Mouse (Mus musculus): ENCODE results near the gene Gusb. TPM values are rescaled to one million over a fixed set of nuclear protein-coding genes. Genes with fewer than 3 reads are reported as not detected.

Gene Gusb
- polyA plus RNA-seq, 1 experiment from 2014 or later: 67.4 TPM

DNA sequence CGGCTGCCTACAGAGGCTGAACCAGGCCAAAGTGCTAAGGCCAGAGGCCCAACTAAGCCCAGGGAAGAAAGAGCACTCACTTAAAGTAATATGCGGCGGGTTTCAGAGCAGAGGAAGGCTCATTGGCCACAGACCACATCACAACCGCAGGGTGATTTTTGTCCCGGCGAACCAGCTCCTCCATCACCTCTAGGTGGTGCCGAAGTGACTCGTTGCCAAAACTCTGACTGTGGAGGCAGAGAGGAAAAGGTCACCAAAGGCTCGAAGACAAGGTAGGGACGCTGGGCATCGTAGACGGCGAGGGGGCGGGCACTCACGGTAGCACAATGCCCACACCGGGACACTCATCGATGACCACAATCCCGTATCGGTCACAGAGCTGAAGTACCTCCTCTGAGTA is 5.1 kb downstream of the Gusb start:
- H3K4me1 ChIP-seq (replicated peaks; ENCODE audit: control insufficient read depth, insufficient read depth, low read length): peaks cover 7% of the 10 kb centered on the region
- H3K27ac ChIP-seq (ENCODE audit: low read length): no peak overlapping the region
- no peak overlapping the region for H3K4me2 ChIP-seq (ENCODE audit: low read depth, low read length)
- no peak overlapping the region for H3K4me3 ChIP-seq (ENCODE audit: low read length)
- no peak for ATAC-seq (ENCODE audit: low read depth)
- WGBS: 66% methylated on average over 19 of the region's 19 CpGs
- H3K36me3 ChIP-seq (ENCODE audit: control insufficient read depth, insufficient read depth, low read length): peaks cover 2% of the 10 kb centered on the region; the same call in 1 of the 2 replicates
- no peaks in the 10 kb centered on the region for H3K27me3 ChIP-seq (ENCODE audit: control insufficient read depth, insufficient read depth, low read depth, low read length)
- no peak overlapping the region for H3K9ac ChIP-seq (ENCODE audit: low read length)
- no peaks in the 10 kb centered on the region for H3K9me3 ChIP-seq (ENCODE audit: control insufficient read depth, low read length)

DNA sequence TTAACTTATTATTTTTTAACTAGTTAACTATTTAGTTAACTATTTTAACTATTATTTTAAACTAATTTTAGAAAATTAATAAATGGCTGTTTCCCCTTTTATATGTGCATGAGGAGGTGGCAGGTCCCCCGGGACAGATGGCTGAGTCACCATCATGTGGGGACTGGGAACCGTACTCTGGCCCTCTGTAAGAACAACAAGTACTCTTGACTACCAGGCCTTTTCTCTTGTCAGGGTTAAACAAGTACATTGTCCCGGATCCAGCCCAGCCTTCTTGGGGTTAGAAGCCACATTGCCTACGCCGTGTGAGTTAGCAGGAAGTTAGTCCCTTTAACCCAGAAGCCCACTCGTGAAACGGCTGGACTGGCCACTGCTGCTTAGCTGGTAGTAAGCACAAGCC is 7.9 kb downstream of the Gusb start:
- Histone ChIP-seq H3K36me3 (ENCODE audit: control insufficient read depth, insufficient read depth, low read length) (peaks cover 2% of the 10 kb centered on the region; the same call in 1 of the 2 replicates), H3K4me2 (ENCODE audit: low read depth, low read length) (no peak overlapping the region), H3K4me1 (replicated peaks; ENCODE audit: control insufficient read depth, insufficient read depth, low read length) (no peaks in the 10 kb centered on the region), H3K9me3 (ENCODE audit: control insufficient read depth, low read length) (no peaks in the 10 kb centered on the region), H3K27me3 (ENCODE audit: control insufficient read depth, insufficient read depth, low read depth, low read length) (no peaks in the 10 kb centered on the region), H3K27ac (ENCODE audit: low read length) (no peak overlapping the region), H3K9ac (ENCODE audit: low read length) (no peak overlapping the region), H3K4me3 (ENCODE audit: low read length) (no peak overlapping the region)
- WGBS: 88% methylated on average over 7 of the region's 7 CpGs
- no peak for ATAC-seq (ENCODE audit: low read depth)

DNA sequence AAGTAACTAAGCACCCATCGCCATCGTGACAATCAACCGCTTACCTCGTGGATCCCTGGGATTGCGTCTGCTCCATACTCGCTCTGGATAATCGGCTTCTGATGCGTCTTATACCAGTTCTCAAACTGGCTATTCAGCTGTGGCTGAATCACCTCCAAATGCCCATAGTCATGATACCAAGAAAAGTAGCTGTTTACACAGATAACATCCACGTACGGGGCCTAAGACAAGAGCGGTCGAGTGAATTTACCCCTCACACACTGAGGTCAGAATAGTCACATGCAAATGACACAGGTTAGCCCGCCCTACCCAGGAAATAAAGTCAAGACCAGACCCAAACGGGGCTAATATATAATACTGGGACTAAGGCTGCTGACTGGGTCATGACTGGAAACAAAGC is 9.5 kb downstream of the Gusb start:
- H3K36me3 ChIP-seq (ENCODE audit: control insufficient read depth, insufficient read depth, low read length): peaks cover 2% of the 10 kb centered on the region; the same call in 1 of the 2 replicates
- no peak overlapping the region for H3K4me3 ChIP-seq (ENCODE audit: low read length)
- H3K9ac ChIP-seq (ENCODE audit: low read length): no peak overlapping the region
- no peaks in the 10 kb centered on the region for H3K27me3 ChIP-seq (ENCODE audit: control insufficient read depth, insufficient read depth, low read depth, low read length)
- 89% methylated on average over 14 of the region's 14 CpGs for WGBS
- no peak overlapping the region for H3K27ac ChIP-seq (ENCODE audit: low read length)
- H3K4me1 ChIP-seq (replicated peaks; ENCODE audit: control insufficient read depth, insufficient read depth, low read length): no peaks in the 10 kb centered on the region
- H3K9me3 ChIP-seq (ENCODE audit: control insufficient read depth, low read length): no peaks in the 10 kb centered on the region
- no peak for ATAC-seq (ENCODE audit: low read depth)
- H3K4me2 ChIP-seq (ENCODE audit: low read depth, low read length): no peak overlapping the region

DNA sequence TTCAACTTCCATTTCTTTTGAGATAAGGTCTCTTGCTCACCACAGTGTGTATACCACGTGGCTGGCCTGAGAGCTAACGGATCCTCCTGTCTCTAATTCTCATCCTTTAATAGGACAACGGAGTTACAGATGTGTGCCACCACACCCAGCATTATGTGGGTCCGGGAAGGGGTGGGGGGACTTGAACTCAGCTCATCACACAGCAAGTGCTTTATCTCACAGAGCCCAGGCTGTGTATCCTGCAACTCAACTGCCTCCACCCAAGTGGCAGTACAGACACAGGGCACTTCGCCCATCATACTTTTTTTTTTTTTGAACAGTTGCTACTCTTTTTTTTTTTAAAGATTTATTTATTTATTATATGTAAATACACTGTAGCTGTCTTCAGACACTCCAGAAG is 11.0 kb downstream of the Gusb start:
- H3K9ac ChIP-seq (ENCODE audit: low read length): no peak overlapping the region
- no peaks in the 10 kb centered on the region for H3K4me1 ChIP-seq (replicated peaks; ENCODE audit: control insufficient read depth, insufficient read depth, low read length)
- H3K27ac ChIP-seq (ENCODE audit: low read length): no peak overlapping the region
- no peaks in the 10 kb centered on the region for H3K27me3 ChIP-seq (ENCODE audit: control insufficient read depth, insufficient read depth, low read depth, low read length)
- no peak overlapping the region for H3K4me2 ChIP-seq (ENCODE audit: low read depth, low read length)
- H3K4me3 ChIP-seq (ENCODE audit: low read length): no peak overlapping the region
- H3K9me3 ChIP-seq (ENCODE audit: control insufficient read depth, low read length): no peaks in the 10 kb centered on the region
- ATAC-seq (ENCODE audit: low read depth): no peak
- 88% methylated on average over 5 of the region's 5 CpGs for WGBS
- H3K36me3 ChIP-seq (ENCODE audit: control insufficient read depth, insufficient read depth, low read length): peaks cover 2% of the 10 kb centered on the region; the same call in 1 of the 2 replicates

DNA sequence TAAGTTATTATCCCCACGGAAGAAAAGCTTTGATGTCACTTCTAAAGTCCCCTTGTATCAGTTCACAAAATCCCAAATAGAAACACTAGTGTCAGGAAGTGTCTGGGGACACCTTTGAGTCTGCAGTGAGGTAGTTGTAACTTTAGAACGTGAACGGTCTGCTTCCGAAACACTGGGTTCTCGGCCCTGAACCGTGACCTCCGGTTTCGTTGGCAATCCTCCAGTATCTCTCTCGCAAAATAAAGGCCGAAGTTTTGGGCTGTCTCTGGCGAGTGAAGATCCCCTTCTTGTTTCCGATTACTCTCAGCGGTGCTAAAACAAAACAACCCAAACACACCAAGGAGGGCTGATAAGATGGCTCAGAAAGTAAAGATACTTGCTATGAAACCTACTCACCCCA is 13.5 kb downstream of the Gusb start:
- no peaks in the 10 kb centered on the region for H3K4me1 ChIP-seq (replicated peaks; ENCODE audit: control insufficient read depth, insufficient read depth, low read length)
- no peaks in the 10 kb centered on the region for H3K27me3 ChIP-seq (ENCODE audit: control insufficient read depth, insufficient read depth, low read depth, low read length)
- H3K4me2 ChIP-seq (ENCODE audit: low read depth, low read length): no peak overlapping the region
- no peak overlapping the region for H3K4me3 ChIP-seq (ENCODE audit: low read length)
- ATAC-seq (ENCODE audit: low read depth): no peak
- H3K27ac ChIP-seq (ENCODE audit: low read length): no peak overlapping the region
- no peaks in the 10 kb centered on the region for H3K9me3 ChIP-seq (ENCODE audit: control insufficient read depth, low read length)
- 59% methylated on average over 13 of the region's 13 CpGs for WGBS
- H3K9ac ChIP-seq (ENCODE audit: low read length): no peak overlapping the region
- peaks cover 2% of the 10 kb centered on the region; the same call in 1 of the 2 replicates for H3K36me3 ChIP-seq (ENCODE audit: control insufficient read depth, insufficient read depth, low read length)

DNA sequence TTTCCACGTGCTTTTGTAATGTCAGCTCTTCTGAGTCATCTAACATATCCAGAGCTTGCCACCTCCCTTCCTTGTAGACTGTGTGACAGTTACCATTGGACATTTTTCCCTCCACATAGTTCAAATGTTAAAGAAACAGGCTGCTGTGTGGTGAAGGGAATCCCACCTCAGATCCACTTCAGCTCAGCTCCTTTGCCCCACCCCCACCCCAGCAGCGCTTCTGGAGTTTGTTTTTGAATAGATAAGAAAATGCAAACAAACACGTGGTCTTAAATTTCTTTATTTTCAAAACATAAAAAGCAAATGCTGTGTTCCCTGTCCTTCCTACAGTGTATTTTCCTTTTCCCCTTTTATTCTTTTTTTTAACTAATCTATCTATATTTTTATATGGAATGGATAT is 22.6 kb downstream of the Gusb start:
- Histone ChIP-seq H3K27me3 (ENCODE audit: control insufficient read depth, insufficient read depth, low read depth, low read length) (no peaks in the 10 kb centered on the region), H3K27ac (ENCODE audit: low read length) (no peak overlapping the region), H3K9me3 (ENCODE audit: control insufficient read depth, low read length) (no peaks in the 10 kb centered on the region), H3K36me3 (ENCODE audit: control insufficient read depth, insufficient read depth, low read length) (no peaks in the 10 kb centered on the region), H3K9ac (ENCODE audit: low read length) (no peak overlapping the region), H3K4me1 (replicated peaks; ENCODE audit: control insufficient read depth, insufficient read depth, low read length) (no peaks in the 10 kb centered on the region), H3K4me3 (ENCODE audit: low read length) (no peak overlapping the region), H3K4me2 (ENCODE audit: low read depth, low read length) (no peak overlapping the region)
- ATAC-seq (ENCODE audit: low read depth): no peak
- 34% methylated on average over 3 of the region's 3 CpGs for WGBS

DNA sequence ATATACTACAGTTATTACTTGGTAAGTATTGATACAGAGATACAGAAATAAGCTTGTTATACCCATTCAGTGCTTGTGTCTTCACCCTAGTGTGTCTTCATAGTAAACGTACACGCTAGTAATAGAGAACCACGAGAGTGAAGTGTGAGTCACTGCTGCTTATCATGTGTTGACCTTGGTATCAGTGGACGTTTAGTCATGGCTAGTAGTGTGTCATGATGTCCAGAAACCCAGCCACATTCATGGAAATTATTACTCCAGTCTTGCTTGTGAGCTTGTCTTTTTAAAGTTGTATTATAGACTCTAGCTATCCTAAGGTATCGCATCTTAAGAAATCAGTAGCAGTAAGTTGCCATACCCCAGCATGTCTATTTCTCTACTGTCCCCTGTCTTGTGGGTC is 24.2 kb downstream of the Gusb start:
- Histone ChIP-seq H3K36me3 (ENCODE audit: control insufficient read depth, insufficient read depth, low read length) (no peaks in the 10 kb centered on the region), H3K4me2 (ENCODE audit: low read depth, low read length) (no peak overlapping the region), H3K9me3 (ENCODE audit: control insufficient read depth, low read length) (no peaks in the 10 kb centered on the region), H3K27me3 (ENCODE audit: control insufficient read depth, insufficient read depth, low read depth, low read length) (no peaks in the 10 kb centered on the region), H3K4me1 (replicated peaks; ENCODE audit: control insufficient read depth, insufficient read depth, low read length) (no peaks in the 10 kb centered on the region), H3K27ac (ENCODE audit: low read length) (no peak overlapping the region), H3K4me3 (ENCODE audit: low read length) (no peak overlapping the region), H3K9ac (ENCODE audit: low read length) (no peak overlapping the region)
- ATAC-seq (ENCODE audit: low read depth): no peak
- WGBS: 76% methylated on average over 5 of the region's 5 CpGs

DNA sequence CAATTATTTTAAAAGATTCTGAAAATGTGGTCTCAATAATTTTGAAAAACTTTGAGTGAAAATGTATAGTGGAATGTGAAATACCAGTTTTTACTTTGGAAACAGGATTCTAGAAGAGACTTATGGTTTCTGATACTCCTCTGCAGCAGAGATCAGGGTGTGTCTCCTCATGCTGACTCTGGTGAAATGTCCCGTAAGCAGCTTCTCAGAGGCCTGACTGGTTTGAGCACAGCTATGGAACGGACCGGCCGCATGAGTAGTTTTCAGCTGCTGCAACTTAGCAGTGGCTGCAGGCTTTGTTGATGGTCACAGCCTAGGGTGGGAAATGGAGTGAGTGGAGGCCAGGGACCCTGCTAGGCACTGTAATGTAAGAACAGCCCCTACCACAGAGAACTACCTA is 25.1 kb downstream of the Gusb start:
- Histone ChIP-seq H3K4me2 (ENCODE audit: low read depth, low read length) (no peak overlapping the region), H3K36me3 (ENCODE audit: control insufficient read depth, insufficient read depth, low read length) (no peaks in the 10 kb centered on the region), H3K9ac (ENCODE audit: low read length) (no peak overlapping the region), H3K27ac (ENCODE audit: low read length) (no peak overlapping the region), H3K4me1 (replicated peaks; ENCODE audit: control insufficient read depth, insufficient read depth, low read length) (no peaks in the 10 kb centered on the region), H3K4me3 (ENCODE audit: low read length) (no peak overlapping the region), H3K27me3 (ENCODE audit: control insufficient read depth, insufficient read depth, low read depth, low read length) (no peaks in the 10 kb centered on the region), H3K9me3 (ENCODE audit: control insufficient read depth, low read length) (no peaks in the 10 kb centered on the region)
- 85% methylated on average over 4 of the region's 4 CpGs for WGBS
- ATAC-seq (ENCODE audit: low read depth): no peak

DNA sequence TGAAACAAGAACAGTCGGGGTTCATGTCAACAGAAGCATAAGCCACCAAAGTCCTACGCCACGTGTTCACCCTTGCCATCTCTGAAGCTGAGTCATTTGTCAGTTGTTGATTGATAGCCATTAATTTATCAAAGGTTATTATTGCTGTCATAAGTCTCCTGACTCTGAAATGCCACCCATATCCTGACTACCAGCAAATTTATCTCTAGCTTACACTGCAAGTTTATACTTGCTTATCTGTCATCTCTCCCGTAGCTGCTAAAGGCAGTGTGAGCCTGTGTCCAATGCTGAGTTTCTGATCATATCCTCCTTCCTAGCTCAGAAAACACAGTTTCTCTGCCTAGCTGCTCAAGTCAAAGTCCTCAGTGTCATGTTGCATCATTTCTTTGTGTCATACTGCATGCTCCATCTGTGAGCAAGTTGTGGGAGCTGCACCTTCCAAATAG is 28.0 kb downstream of the Gusb start:
- Histone ChIP-seq H3K9ac (ENCODE audit: low read length) (no peak overlapping the region), H3K4me1 (replicated peaks; ENCODE audit: control insufficient read depth, insufficient read depth, low read length) (no peaks in the 10 kb centered on the region), H3K36me3 (ENCODE audit: control insufficient read depth, insufficient read depth, low read length) (no peaks in the 10 kb centered on the region), H3K9me3 (ENCODE audit: control insufficient read depth, low read length) (no peaks in the 10 kb centered on the region), H3K4me3 (ENCODE audit: low read length) (no peak overlapping the region), H3K27me3 (ENCODE audit: control insufficient read depth, insufficient read depth, low read depth, low read length) (no peaks in the 10 kb centered on the region), H3K4me2 (ENCODE audit: low read depth, low read length) (no peak overlapping the region), H3K27ac (ENCODE audit: low read length) (no peak overlapping the region)
- WGBS: 66% methylated on average over 4 of the region's 4 CpGs
- ATAC-seq (ENCODE audit: low read depth): no peak

DNA sequence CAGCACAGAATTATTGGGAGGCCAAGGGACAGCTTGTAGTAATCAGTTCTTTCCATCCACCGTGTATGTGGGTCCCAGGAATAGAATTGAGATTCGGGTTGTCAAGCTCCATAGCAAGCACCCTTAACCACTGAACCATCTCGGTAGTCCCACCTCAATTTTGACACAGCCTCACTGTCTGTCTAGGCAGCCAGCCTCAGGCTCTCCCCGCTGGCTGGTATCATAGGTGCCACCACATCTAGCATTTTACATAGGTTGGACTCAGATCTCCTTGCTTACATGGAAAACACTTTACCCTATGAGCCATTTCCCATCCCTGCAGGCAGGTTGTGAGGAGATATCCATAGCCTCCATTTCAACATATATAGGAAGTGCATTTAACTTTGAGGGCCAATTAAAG is 28.5 kb downstream of the Gusb start:
- no peaks in the 10 kb centered on the region for H3K27me3 ChIP-seq (ENCODE audit: control insufficient read depth, insufficient read depth, low read depth, low read length)
- no peak overlapping the region for H3K4me2 ChIP-seq (ENCODE audit: low read depth, low read length)
- WGBS: 83% methylated on average over 4 of the region's 4 CpGs
- no peak overlapping the region for H3K4me3 ChIP-seq (ENCODE audit: low read length)
- no peaks in the 10 kb centered on the region for H3K36me3 ChIP-seq (ENCODE audit: control insufficient read depth, insufficient read depth, low read length)
- no peaks in the 10 kb centered on the region for H3K4me1 ChIP-seq (replicated peaks; ENCODE audit: control insufficient read depth, insufficient read depth, low read length)
- no peak overlapping the region for H3K27ac ChIP-seq (ENCODE audit: low read length)
- no peak for ATAC-seq (ENCODE audit: low read depth)
- no peak overlapping the region for H3K9ac ChIP-seq (ENCODE audit: low read length)
- no peaks in the 10 kb centered on the region for H3K9me3 ChIP-seq (ENCODE audit: control insufficient read depth, low read length)

Data from lung, embryonic 16.5 days (tissue).